8 mouse cellular contexts compared by ENCODE assay signal in genomic region chr9:67044551-67045305, GRCm38 (mm10). TPM values are rescaled to one million over a fixed set of nuclear protein-coding genes. Genes with fewer than 3 reads are reported as not detected.
A peak's percentile ranks its signal among the peaks of the same experiment; 100 is the strongest.
DNase-seq lines count a peak whose midpoint lies in the region; ATAC-seq and TF ChIP-seq lines count a peak whose summit lies in the region.

No protein-coding gene starts in this region.

- peaks cover 29% of the 10 kb centered on the region for H3K27me3 ChIP-seq in hindbrain, embryonic 11.5 days (ENCODE audit: control insufficient read depth, insufficient read depth, low read length)
- H3K27me3 ChIP-seq in hindbrain, embryonic 13.5 days: peaks cover 43% of the 10 kb centered on the region
- no peaks in the 10 kb centered on the region for H3K27me3 ChIP-seq in cerebellum, adult 2 months (ENCODE audit: control insufficient read depth, insufficient read depth, low read length)
- no peaks in the 10 kb centered on the region for H3K27me3 ChIP-seq in intestine, postnatal 0 days (replicated peaks; ENCODE audit: control insufficient read depth, insufficient read depth, low read length)
- peaks cover 36% of the 10 kb centered on the region for H3K27me3 ChIP-seq in midbrain, embryonic 14.5 days (ENCODE audit: control insufficient read depth, insufficient read depth, low read length)
- H3K27me3 ChIP-seq in testis, adult 2 months (ENCODE audit: control insufficient read depth, insufficient read depth, low read length): no peaks in the 10 kb centered on the region; the same call in 1 of the 2 replicates

- no peak for TF ChIP-seq POLR2A in cerebellum, adult 2 months (IDR thresholded peaks at IDR 0.05; ENCODE audit: borderline replicate concordance, insufficient read depth, low read length)
- TF ChIP-seq POLR2A in testis, adult 2 months (IDR thresholded peaks at IDR 0.05; ENCODE audit: control insufficient read depth, low read depth, low read length): no peak

- H3K36me3 ChIP-seq in hindbrain, embryonic 11.5 days (ENCODE audit: control insufficient read depth, insufficient read depth, low read length): no peaks in the 10 kb centered on the region
- H3K36me3 ChIP-seq in hindbrain, embryonic 13.5 days: no peaks in the 10 kb centered on the region
- H3K36me3 ChIP-seq in intestine, postnatal 0 days (ENCODE audit: control insufficient read depth, insufficient read depth): no peaks in the 10 kb centered on the region
- H3K36me3 ChIP-seq in midbrain, embryonic 14.5 days (ENCODE audit: control insufficient read depth, insufficient read depth, low read length): no peaks in the 10 kb centered on the region
- H3K36me3 ChIP-seq in testis, adult 2 months (ENCODE audit: control insufficient read depth, insufficient read depth, low read length): no peaks in the 10 kb centered on the region

- no peak overlapping the region for H3K27ac ChIP-seq in hindbrain, embryonic 11.5 days (ENCODE audit: low read depth, low read length)
- no peak overlapping the region for H3K27ac ChIP-seq in hindbrain, embryonic 13.5 days
- H3K27ac ChIP-seq in cerebellum, adult 2 months (ENCODE audit: insufficient read depth, low read length): no peak overlapping the region
- no peak overlapping the region for H3K27ac ChIP-seq in intestine, postnatal 0 days (ENCODE audit: low read depth, low read length)
- no peak overlapping the region for H3K27ac ChIP-seq in midbrain, embryonic 14.5 days (replicated peaks; ENCODE audit: low read depth, low read length)
- H3K27ac ChIP-seq in testis, adult 2 months (ENCODE audit: control insufficient read depth, insufficient read depth, low read depth, low read length): no peak overlapping the region

- no peaks in the 10 kb centered on the region for H3K9me3 ChIP-seq in hindbrain, embryonic 11.5 days (ENCODE audit: control insufficient read depth, low read length)
- no peaks in the 10 kb centered on the region for H3K9me3 ChIP-seq in hindbrain, embryonic 13.5 days
- no peaks in the 10 kb centered on the region for H3K9me3 ChIP-seq in intestine, postnatal 0 days (ENCODE audit: control insufficient read depth)
- H3K9me3 ChIP-seq in midbrain, embryonic 14.5 days (ENCODE audit: control insufficient read depth, low read length): no peaks in the 10 kb centered on the region

- 34% methylated on average over 9 of the region's 9 CpGs for whole genome bisulfite sequencing in hindbrain, embryonic 11.5 days
- 37% methylated on average over 9 of the region's 9 CpGs for WGBS in hindbrain, embryonic 13.5 days
- WGBS in cerebellum, adult 2 months: 29% methylated on average over 9 of the region's 9 CpGs
- 27% methylated on average over 9 of the region's 9 CpGs for WGBS in intestine, postnatal 0 days
- WGBS in midbrain, embryonic 14.5 days: 35% methylated on average over 9 of the region's 9 CpGs

- H3K4me3 ChIP-seq in hindbrain, embryonic 11.5 days (ENCODE audit: low read depth, low read length): no peak overlapping the region
- no peak overlapping the region for H3K4me3 ChIP-seq in hindbrain, embryonic 13.5 days
- H3K4me3 ChIP-seq in cerebellum, adult 2 months (replicated peaks; ENCODE audit: insufficient read depth, low read depth, low read length): no peak overlapping the region
- H3K4me3 ChIP-seq in intestine, postnatal 0 days (ENCODE audit: low read depth, low read length): 0 out of 2 replicates have a peak overlapping the region, but pooled peaks have one; percentile 6
- H3K4me3 ChIP-seq in midbrain, embryonic 14.5 days (replicated peaks; ENCODE audit: low read depth, low read length): no peak overlapping the region
- no peak overlapping the region for H3K4me3 ChIP-seq in testis, adult 2 months (ENCODE audit: control insufficient read depth, low read depth, low read length)

- intact Hi-C loops in left cerebral cortex, postnatal 25 days (cut with DNase I): loop anchor here (1.0 to 5.0 kb wide), 6 partner anchors 43 to 588 kb away; partner anchors contain the start of genes Aph1b and Gm10647

- no peak for ATAC-seq in hindbrain, embryonic 11.5 days (ENCODE audit: low FRiP score)
- ATAC-seq in hindbrain, embryonic 13.5 days (ENCODE audit: low FRiP score): no peak
- ATAC-seq in intestine, postnatal 0 days: no peak
- no peak for ATAC-seq in midbrain, embryonic 14.5 days (ENCODE audit: low FRiP score, low TSS enrichment)

- H3K4me1 ChIP-seq in hindbrain, embryonic 11.5 days (replicated peaks; ENCODE audit: control insufficient read depth, insufficient read depth, low read length): peaks cover 11% of the 10 kb centered on the region
- peaks cover 64% of the 10 kb centered on the region for H3K4me1 ChIP-seq in hindbrain, embryonic 13.5 days (replicated peaks)
- H3K4me1 ChIP-seq in cerebellum, adult 2 months (ENCODE audit: control insufficient read depth, insufficient read depth, low read length): peaks cover 5% of the 10 kb centered on the region; the same call in 1 of the 2 replicates
- H3K4me1 ChIP-seq in intestine, postnatal 0 days (replicated peaks; ENCODE audit: control insufficient read depth, insufficient read depth, low read length): peaks cover 3% of the 10 kb centered on the region; the same call in 1 of the 2 replicates
- peaks cover 55% of the 10 kb centered on the region for H3K4me1 ChIP-seq in midbrain, embryonic 14.5 days (ENCODE audit: control insufficient read depth, insufficient read depth, low read length)
- peaks cover 15% of the 10 kb centered on the region for H3K4me1 ChIP-seq in testis, adult 2 months (ENCODE audit: control insufficient read depth, insufficient read depth, low read length)

- no peak overlapping the region for H3K4me2 ChIP-seq in hindbrain, embryonic 11.5 days (replicated peaks; ENCODE audit: low read depth, low read length)
- H3K4me2 ChIP-seq in hindbrain, embryonic 13.5 days: no peak overlapping the region
- H3K4me2 ChIP-seq in intestine, postnatal 0 days (replicated peaks; ENCODE audit: low read depth): peak overlapping the region; percentile 96; the same call in 1 of the 2 replicates
- H3K4me2 ChIP-seq in midbrain, embryonic 14.5 days (ENCODE audit: low read length): no peak overlapping the region

- H3K9ac ChIP-seq in hindbrain, embryonic 11.5 days (ENCODE audit: low read depth, low read length): no peak overlapping the region
- no peak overlapping the region for H3K9ac ChIP-seq in hindbrain, embryonic 13.5 days
- no peak overlapping the region for H3K9ac ChIP-seq in intestine, postnatal 0 days (ENCODE audit: low read depth, low read length)
- no peak overlapping the region for H3K9ac ChIP-seq in midbrain, embryonic 14.5 days (replicated peaks; ENCODE audit: low read length)

- TF ChIP-seq CTCF in cerebellum, adult 2 months (IDR thresholded peaks at IDR 0.05; ENCODE audit: borderline replicate concordance, insufficient read depth, low read depth, low read length): peak; percentile 56; the same call in 1 of the 2 replicates
- peak; percentile 83 for TF ChIP-seq CTCF in intestine, postnatal 0 days (IDR thresholded peaks at IDR 0.05; ENCODE audit: low read depth)
- peak; percentile 35; the same call in 1 of the 2 replicates for TF ChIP-seq CTCF in testis, adult 2 months (IDR thresholded peaks at IDR 0.05; ENCODE audit: control insufficient read depth, insufficient read depth, insufficient replicate concordance, low read depth, low read length)

- peak; percentile 72 for DNase-seq in hindbrain, embryonic 11.5 days (ENCODE audit: low spot score)
- DNase-seq in cerebellum, adult 2 months: peak; percentile 64 to 69
- DNase-seq in frontal cortex, postnatal 25 days (ENCODE audit: low spot score in 2 of 2): peak; percentile 51 to 61
- peak; percentile 76 to 92 for DNase-seq in left cerebral cortex, postnatal 25 days (ENCODE audit: low spot score in 2 of 2)
- DNase-seq in midbrain, embryonic 14.5 days: peak; percentile 92

RNA-seq across cellular contexts. Expression of gene Tpm1, which starts 4.5 kb away (rescaled TPM):
- polyA plus RNA-seq in hindbrain, embryonic 11.5 days (2014; fragmentation: Nextera tagmentation; extraction: Ambion mirVana): 323 and 385 TPM in 2 replicates
- 165 and 182 TPM in 2 replicates for polyA plus RNA-seq in hindbrain, embryonic 13.5 days (2015; fragmentation: Nextera tagmentation; extraction: Ambion mirVana)
- 157 and 170 TPM in 2 replicates for polyA plus RNA-seq in cerebellum, adult 2 months (2012; rRNA removed)
- polyA plus RNA-seq in intestine, postnatal 0 days (2015; fragmentation: Nextera tagmentation; extraction: Ambion mirVana): 1,318 and 1,424 TPM in 2 replicates
- total RNA-seq in left cerebral cortex, postnatal 25 days (2021): 100 to 1,000 TPM; 228 to 236 TPM
- polyA plus RNA-seq in midbrain, embryonic 14.5 days (2014; fragmentation: Nextera tagmentation; extraction: Ambion mirVana): 96.7 and 124 TPM in 2 replicates
- 17.0 and 28.5 TPM in 2 replicates for polyA plus RNA-seq in testis, adult 2 months (2012; rRNA removed)
